Mouse (Mus musculus) heart, adult 9 months (tissue): ENCODE measurements around the gene Cacng4.

Source experiments
- DNase-seq, 2 experiments: peaks; one replicate each; pipeline ENCODE4 v3.0.0; 2022; ENCODE audit warnings: low spot score in 2 of 2

Cacng4 gene

GRCm38 (mm10) chr11:107794547-107795269, at the start of gene Cacng4:
TSS of gene Cacng4 (minus strand) at chr11:107794557.
- no peak for DNase-seq

- DNase-seq, result no peak
Measured at GRCm38 (mm10) chr11:107833351-107834040, 39.1 kb upstream of the Cacng4 start.

GRCm38 (mm10) chr11:107817196-107817595, 22.8 kb upstream of the Cacng4 start:
- no peak for DNase-seq

- no peak for DNase-seq
Measured at GRCm38 (mm10) chr11:107812941-107813648, 18.7 kb upstream of the Cacng4 start.

- DNase-seq, result no peak
Measured at GRCm38 (mm10) chr11:107812429-107812828, 18.1 kb upstream of the Cacng4 start.

GRCm38 (mm10) chr11:107808508-107808907, 14.2 kb upstream of the Cacng4 start:
- no peak for DNase-seq

GRCm38 (mm10) chr11:107806058-107806457, 11.7 kb upstream of the Cacng4 start:
- no peak for DNase-seq

GRCm38 (mm10) chr11:107801946-107802345, 7.6 kb upstream of the Cacng4 start:
- DNase-seq, result no peak

GRCm38 (mm10) chr11:107799331-107799730, 5.0 kb upstream of the Cacng4 start:
- DNase-seq, result no peak

GRCm38 (mm10) chr11:107796346-107796745, 2.0 kb upstream of the Cacng4 start:
- DNase-seq, result no peak

- no peak for DNase-seq
Measured at GRCm38 (mm10) chr11:107795384-107796035, 1.2 kb upstream of the Cacng4 start.

- DNase-seq, result no peak
Measured at GRCm38 (mm10) chr11:107794103-107794493, 259 bp downstream of the Cacng4 start.

- no peak for DNase-seq
Measured at GRCm38 (mm10) chr11:107793200-107794102, 906 bp downstream of the Cacng4 start.

GRCm38 (mm10) chr11:107792136-107792535, 2.2 kb downstream of the Cacng4 start:
- DNase-seq, result no peak

- no peak for DNase-seq
Measured at GRCm38 (mm10) chr11:107785761-107786160, 8.6 kb downstream of the Cacng4 start.

- no peak for DNase-seq
Measured at GRCm38 (mm10) chr11:107785288-107785687, 9.1 kb downstream of the Cacng4 start.

- no peak for DNase-seq
Measured at GRCm38 (mm10) chr11:107783861-107784754, 10.2 kb downstream of the Cacng4 start.

GRCm38 (mm10) chr11:107782591-107782990, 11.8 kb downstream of the Cacng4 start:
- DNase-seq, result no peak

- no peak for DNase-seq
Measured at GRCm38 (mm10) chr11:107778859-107779258, 15.5 kb downstream of the Cacng4 start.

GRCm38 (mm10) chr11:107777487-107777886, 16.9 kb downstream of the Cacng4 start:
- no peak for DNase-seq
